Mouse (Mus musculus): ENCODE data around the gene Rcvrn. TPM values are rescaled to one million over a fixed set of nuclear protein-coding genes. Genes with fewer than 3 reads are reported as not detected.

Rcvrn gene
- polyA plus RNA-seq, 1 experiment from 2014 or later = not detected

DNA sequence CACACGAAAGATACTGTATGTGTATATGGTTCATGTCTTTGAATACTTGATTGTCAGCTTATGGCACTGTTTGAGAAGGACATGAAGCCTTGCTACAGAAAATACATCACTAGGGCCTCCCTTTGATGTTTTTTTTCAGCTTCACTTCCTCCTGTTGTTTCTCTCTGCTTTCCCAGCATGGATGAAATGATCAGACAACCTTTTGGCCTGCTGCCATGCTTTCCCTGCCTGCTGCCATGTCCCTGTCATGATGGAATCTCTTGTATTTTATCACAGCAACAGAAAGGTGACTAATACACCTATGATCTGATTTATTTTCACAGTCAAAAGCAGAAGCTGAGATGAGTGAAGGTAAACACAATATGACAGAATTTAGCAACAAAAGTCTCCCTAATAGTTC is 38.6 kb downstream of the Rcvrn start:
- H3K27me3 ChIP-seq (replicated peaks; ENCODE audit: control insufficient read depth, insufficient read depth, low read length) = no peaks in the 10 kb centered on the region
- H3K4me1 ChIP-seq (ENCODE audit: control insufficient read depth, insufficient read depth, low read depth, low read length) = no peaks in the 10 kb centered on the region
- ATAC-seq = no peak
- no peaks in the 10 kb centered on the region for H3K36me3 ChIP-seq (ENCODE audit: control insufficient read depth, insufficient read depth, low read length)
- no peak overlapping the region for H3K9ac ChIP-seq (ENCODE audit: low read depth, low read length)
- WGBS = 77% methylated on average over 1 of the region's 1 CpGs
- no peak overlapping the region for H3K4me2 ChIP-seq (ENCODE audit: low read length)
- no peaks in the 10 kb centered on the region for H3K9me3 ChIP-seq (ENCODE audit: control insufficient read depth, low read length)
- no peak overlapping the region for H3K4me3 ChIP-seq (ENCODE audit: low read length)
- no peak overlapping the region for H3K27ac ChIP-seq (ENCODE audit: low read depth, low read length)

DNA sequence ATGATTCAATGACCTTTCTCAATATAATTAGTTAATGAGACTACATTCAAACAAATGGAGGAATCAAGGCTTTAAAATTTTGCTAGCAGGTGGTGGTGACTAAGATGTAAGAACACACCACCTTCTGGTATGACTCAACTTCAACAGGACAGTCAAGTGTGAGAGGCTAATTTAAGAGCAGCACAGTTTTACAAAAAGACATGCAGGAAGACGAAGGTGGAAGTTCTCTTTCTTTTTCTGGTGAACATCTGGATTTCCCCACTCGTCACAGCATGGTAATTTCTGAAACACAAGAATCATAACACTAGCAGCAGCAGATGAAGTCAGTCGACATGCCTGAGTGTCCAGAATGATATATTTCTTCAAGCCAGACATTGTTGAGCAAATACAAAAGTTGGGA is 39.5 kb downstream of the Rcvrn start:
- Histone ChIP-seq H3K27ac (ENCODE audit: low read depth, low read length) (no peak overlapping the region), H3K9me3 (ENCODE audit: control insufficient read depth, low read length) (no peaks in the 10 kb centered on the region), H3K36me3 (ENCODE audit: control insufficient read depth, insufficient read depth, low read length) (no peaks in the 10 kb centered on the region), H3K9ac (ENCODE audit: low read depth, low read length) (no peak overlapping the region), H3K27me3 (replicated peaks; ENCODE audit: control insufficient read depth, insufficient read depth, low read length) (no peaks in the 10 kb centered on the region), H3K4me1 (ENCODE audit: control insufficient read depth, insufficient read depth, low read depth, low read length) (no peaks in the 10 kb centered on the region), H3K4me2 (ENCODE audit: low read length) (no peak overlapping the region), H3K4me3 (ENCODE audit: low read length) (no peak overlapping the region)
- ATAC-seq = no peak
- 80% methylated on average over 3 of the region's 3 CpGs for WGBS

DNA sequence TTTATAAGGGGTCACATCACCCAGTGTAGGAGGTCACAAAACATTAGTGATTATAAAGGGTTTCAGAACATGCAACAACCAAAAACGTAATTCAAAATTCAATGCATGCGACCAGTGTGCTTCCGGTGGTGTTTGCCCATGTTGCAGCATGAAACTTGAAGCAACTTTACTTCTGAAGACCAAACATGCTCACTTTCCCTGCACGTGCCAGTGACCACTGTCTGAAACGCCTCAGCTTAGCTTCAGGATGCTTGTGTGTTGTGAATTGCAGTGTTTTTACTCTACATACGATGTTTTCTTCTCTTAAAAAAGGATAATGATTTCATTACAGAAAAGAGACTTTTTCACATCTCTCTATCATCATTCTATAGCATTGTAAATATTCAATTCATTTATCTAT is 43.2 kb downstream of the Rcvrn start:
- ATAC-seq = no peak
- no peak overlapping the region for H3K4me3 ChIP-seq (ENCODE audit: low read length)
- H3K27ac ChIP-seq (ENCODE audit: low read depth, low read length) = no peak overlapping the region
- H3K4me2 ChIP-seq (ENCODE audit: low read length) = no peak overlapping the region
- H3K4me1 ChIP-seq (ENCODE audit: control insufficient read depth, insufficient read depth, low read depth, low read length) = no peaks in the 10 kb centered on the region
- H3K9ac ChIP-seq (ENCODE audit: low read depth, low read length) = no peak overlapping the region
- H3K9me3 ChIP-seq (ENCODE audit: control insufficient read depth, low read length) = no peaks in the 10 kb centered on the region
- H3K27me3 ChIP-seq (replicated peaks; ENCODE audit: control insufficient read depth, insufficient read depth, low read length) = no peaks in the 10 kb centered on the region
- WGBS = 94% methylated on average over 6 of the region's 6 CpGs
- H3K36me3 ChIP-seq (ENCODE audit: control insufficient read depth, insufficient read depth, low read length) = no peaks in the 10 kb centered on the region

DNA sequence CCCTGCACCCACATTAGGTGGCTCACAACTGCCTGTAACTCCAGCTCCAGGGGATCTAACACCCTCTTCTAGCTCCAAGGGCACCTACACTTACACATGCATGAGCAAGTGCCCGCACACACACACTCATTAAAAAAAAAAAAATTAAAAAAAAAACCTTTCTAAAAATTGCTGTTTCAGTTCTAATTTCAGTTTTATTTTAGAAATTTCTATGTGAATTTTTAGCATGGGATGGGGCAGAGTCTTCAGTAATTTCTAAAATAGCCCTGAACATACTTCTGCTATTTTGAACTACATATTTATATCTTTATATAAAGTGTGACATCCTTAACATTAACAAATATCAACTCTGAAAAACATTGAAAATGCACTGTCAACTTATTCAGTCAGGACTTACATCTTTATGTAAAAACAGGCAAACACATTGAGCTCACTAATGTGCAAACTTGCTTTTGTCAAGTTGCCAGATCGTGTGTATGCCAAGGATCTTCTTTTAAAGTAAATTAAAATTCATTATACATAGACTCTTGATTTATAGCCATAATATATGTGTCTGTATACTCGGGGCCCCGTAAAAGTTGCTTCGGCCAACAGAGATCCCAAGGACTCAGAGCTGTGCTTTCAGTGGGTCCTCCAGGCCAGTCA is 43.8 kb downstream of the Rcvrn start:
- H3K4me1 ChIP-seq (ENCODE audit: control insufficient read depth, insufficient read depth, low read depth, low read length) = no peaks in the 10 kb centered on the region
- 88% methylated on average over 5 of the region's 5 CpGs for WGBS
- no peak overlapping the region for H3K9ac ChIP-seq (ENCODE audit: low read depth, low read length)

DNA sequence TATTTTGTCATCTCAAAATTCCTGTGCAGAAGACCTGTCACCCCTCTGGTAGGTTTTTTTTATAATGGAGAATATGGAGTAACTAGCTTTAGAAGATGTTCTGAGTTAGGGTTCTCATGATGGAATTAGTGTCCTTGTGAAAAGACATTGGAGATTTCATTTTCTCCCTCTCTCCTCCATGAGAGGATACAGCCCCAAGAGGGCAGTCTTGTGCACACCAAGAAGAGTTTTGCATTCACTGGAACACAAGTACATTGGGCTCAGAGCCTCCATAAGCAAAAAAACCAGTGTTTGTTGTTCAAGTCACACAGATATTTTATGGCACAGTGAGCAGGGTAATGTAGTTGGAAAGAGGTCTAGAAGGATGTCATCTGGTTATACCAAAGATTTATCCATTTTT is 46.4 kb downstream of the Rcvrn start:
- Histone ChIP-seq H3K4me1 (ENCODE audit: control insufficient read depth, insufficient read depth, low read depth, low read length) (no peaks in the 10 kb centered on the region), H3K27ac (ENCODE audit: low read depth, low read length) (no peak overlapping the region), H3K27me3 (replicated peaks; ENCODE audit: control insufficient read depth, insufficient read depth, low read length) (no peaks in the 10 kb centered on the region), H3K4me2 (ENCODE audit: low read length) (no peak overlapping the region), H3K4me3 (ENCODE audit: low read length) (no peak overlapping the region), H3K36me3 (ENCODE audit: control insufficient read depth, insufficient read depth, low read length) (no peaks in the 10 kb centered on the region), H3K9ac (ENCODE audit: low read depth, low read length) (no peak overlapping the region), H3K9me3 (ENCODE audit: control insufficient read depth, low read length) (no peaks in the 10 kb centered on the region)
- ATAC-seq = no peak

More for the DNA sequence above, 43.8 kb downstream of the Rcvrn start:
- H3K27me3 ChIP-seq (replicated peaks; ENCODE audit: control insufficient read depth, insufficient read depth, low read length) = no peaks in the 10 kb centered on the region
- no peak overlapping the region for H3K4me3 ChIP-seq (ENCODE audit: low read length)
- no peaks in the 10 kb centered on the region for H3K9me3 ChIP-seq (ENCODE audit: control insufficient read depth, low read length)
- H3K4me2 ChIP-seq (ENCODE audit: low read length) = no peak overlapping the region
- ATAC-seq = no peak
- no peaks in the 10 kb centered on the region for H3K36me3 ChIP-seq (ENCODE audit: control insufficient read depth, insufficient read depth, low read length)
- H3K27ac ChIP-seq (ENCODE audit: low read depth, low read length) = no peak overlapping the region

Other genes with a start within 250 kb of the Rcvrn start
- 31.0 and 34.8 TPM in 2 replicates for gene Gas7, start 239.9 kb upstream of the Rcvrn start, polyA plus RNA-seq (2015; fragmentation: Nextera tagmentation; extraction: Ambion mirVana)
- gene Glp2r, start 75.8 kb downstream of the Rcvrn start, polyA plus RNA-seq (2015; fragmentation: Nextera tagmentation; extraction: Ambion mirVana) = 0.02 and 0.05 TPM in 2 replicates
- 0.22 and 0.26 TPM in 2 replicates for gene Gsg1l2, start 79.3 kb downstream of the Rcvrn start, polyA plus RNA-seq (2015; fragmentation: Nextera tagmentation; extraction: Ambion mirVana)
- gene Dhrs7c, start 102.9 kb downstream of the Rcvrn start, polyA plus RNA-seq (2015; fragmentation: Nextera tagmentation; extraction: Ambion mirVana) = 0.82 TPM in 1 of 2 replicates, not detected in the other
- 0.64 TPM in 2 replicates for gene Usp43, start 226.8 kb downstream of the Rcvrn start, polyA plus RNA-seq (2015; fragmentation: Nextera tagmentation; extraction: Ambion mirVana)